Mouse (Mus musculus) retina, postnatal 7 days (tissue): ENCODE results near the gene Uchl1.

ENCODE experiments used
- DNase-seq: peaks from one replicate; pipeline ENCODE4 v3.0.0-alpha.2; 2012; ENCODE audit warnings: low read depth, low spot score

The Uchl1 gene

DNA sequence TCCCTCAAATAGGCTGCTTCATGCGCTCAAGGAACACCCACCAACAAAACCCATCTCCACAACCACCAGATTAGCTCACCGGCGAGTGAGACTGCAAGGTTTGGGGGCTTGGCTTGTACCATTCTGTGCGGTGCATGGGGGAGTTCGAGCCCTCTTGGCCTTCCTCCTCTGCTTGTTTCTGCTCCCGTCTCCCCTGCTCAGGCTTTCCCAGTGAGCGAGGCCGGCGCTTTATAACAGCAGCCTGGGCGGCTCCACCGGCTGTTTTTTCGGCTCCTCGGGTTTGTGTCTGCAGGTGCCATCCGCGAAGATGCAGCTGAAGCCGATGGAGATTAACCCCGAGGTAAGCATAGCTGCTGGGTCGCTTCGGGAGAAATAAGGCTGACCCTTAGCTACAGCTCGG is at the start of gene Uchl1:
Gene Uchl1 (plus strand): TSS at position 109 of the 400 bp plus-strand sequence.
- peak; percentile 77 for DNase-seq

DNA sequence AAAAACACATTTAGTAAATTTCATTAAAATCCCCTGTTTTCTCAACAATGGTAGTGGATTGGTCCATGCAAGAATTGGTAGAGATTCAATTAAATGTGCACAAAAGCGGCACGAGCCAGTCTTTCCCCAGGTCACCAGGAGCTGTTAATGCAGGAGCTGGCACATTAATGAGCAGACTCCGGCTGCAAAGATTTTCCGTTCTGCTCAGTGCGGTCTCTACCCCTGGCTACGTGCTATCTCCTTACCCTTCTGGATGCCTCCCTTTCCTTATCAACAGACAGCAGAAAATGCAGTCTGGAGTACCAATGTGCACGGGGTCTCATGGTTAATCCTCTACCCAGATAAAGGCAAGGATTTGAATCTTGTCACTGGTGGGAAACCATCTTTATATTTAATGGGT is 48.1 kb upstream of the Uchl1 start:
- DNase-seq, result no peak

DNA sequence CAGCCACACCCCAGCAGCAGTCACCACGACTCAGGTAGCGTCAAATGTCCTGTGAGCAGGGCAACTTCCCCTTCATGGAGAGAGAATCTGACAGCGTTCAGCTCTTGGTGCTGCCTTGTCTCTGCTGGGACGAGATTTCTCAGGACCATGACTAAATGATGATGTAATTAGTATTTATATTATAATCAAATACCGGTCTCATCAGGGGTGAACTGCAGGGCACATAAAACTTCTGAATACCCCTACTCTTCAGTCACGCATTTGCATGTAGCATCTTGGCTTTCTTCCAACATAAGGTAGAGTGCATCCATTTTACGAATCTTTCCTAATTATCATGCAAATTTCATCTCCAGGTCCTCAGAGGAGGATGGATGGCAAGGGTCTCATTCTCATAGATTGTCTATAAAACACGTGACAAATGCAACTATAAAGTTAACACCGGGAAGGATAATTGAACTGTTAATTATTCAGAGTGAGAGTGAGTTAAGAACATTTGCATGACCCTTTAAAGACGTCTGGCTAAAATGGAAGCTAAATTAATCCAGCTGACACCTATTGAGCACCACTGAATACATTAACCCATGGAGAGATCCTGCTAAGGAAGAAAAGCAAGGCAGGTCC is 40.3 kb upstream of the Uchl1 start:
- DNase-seq, result no peak

DNA sequence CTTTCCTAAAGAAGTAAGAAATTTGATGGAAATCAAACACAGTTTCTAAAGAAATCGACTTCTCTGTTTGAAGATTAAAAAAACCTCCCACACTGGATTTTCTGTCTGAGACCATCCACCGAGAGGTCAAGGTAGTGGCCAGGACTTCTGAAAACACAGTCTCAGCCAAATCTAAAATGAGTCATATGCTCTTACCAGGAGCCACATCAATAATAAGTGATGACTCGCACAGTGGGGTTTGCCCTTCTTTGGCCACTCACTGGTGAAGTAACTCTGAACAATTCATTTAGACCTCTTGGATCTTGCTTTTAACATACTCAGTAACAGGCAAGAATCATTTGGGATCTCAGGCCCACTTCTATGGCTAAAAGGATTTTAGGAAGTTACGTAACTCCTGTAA is 33.7 kb upstream of the Uchl1 start:
- no peak for DNase-seq

DNA sequence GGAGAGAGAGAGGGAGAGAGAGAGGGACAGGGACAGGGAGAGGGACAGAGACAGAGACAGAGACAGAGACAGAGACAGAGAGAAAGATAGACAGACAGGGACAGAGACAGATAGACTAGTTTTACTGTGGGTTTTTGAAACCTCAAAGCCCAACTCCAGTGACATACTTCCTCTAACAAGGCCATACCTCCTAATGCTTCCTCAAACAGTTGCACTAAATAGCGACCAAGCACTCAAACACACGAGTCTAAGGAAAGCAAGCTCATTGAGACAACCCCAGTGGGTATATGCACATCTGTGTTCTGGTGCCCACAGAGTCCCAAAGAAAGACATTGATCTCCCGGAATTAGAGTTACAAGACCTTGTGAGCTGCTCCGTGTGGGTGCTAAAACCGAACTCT is 32.6 kb upstream of the Uchl1 start:
- DNase-seq, result no peak

DNA sequence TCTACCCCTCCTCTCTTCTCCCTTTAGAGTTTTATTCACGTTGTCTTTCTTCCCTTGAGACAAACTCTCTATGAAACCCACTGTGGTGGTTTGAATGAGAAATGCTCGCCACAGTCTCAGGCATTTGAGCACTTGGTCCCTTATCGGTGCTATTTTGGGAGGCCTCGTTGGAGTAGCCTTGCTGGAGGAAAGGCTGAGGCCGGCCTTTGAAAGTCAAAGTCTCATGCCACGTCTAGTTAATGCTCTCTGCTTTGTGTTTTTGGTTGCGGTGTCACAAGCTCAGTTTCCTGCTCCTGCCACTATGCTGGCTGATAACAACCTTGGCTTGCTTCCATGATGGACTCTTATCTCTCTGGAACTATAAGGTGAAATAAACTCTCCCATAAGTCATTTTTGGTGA is 28.4 kb upstream of the Uchl1 start:
- no peak for DNase-seq

DNA sequence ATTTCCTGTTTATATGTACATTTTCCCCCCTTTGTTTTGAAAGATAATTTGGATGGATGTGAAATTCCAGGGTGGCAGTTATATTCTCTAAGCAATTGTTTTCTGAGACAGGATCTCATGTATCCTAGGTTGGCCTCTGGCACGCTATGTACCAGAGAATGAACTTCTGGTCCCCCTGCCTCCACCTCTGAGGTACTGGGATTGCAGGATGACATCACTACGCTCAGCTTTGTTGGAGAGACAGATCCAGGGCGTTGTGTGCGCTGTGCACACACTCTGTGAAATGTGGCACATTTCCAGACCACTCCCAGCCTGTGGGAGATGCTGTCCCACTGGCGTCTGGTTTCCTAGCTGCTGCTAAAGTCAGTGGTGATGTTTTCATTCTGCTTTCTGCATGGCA is 21.7 kb upstream of the Uchl1 start:
- no peak for DNase-seq

DNA sequence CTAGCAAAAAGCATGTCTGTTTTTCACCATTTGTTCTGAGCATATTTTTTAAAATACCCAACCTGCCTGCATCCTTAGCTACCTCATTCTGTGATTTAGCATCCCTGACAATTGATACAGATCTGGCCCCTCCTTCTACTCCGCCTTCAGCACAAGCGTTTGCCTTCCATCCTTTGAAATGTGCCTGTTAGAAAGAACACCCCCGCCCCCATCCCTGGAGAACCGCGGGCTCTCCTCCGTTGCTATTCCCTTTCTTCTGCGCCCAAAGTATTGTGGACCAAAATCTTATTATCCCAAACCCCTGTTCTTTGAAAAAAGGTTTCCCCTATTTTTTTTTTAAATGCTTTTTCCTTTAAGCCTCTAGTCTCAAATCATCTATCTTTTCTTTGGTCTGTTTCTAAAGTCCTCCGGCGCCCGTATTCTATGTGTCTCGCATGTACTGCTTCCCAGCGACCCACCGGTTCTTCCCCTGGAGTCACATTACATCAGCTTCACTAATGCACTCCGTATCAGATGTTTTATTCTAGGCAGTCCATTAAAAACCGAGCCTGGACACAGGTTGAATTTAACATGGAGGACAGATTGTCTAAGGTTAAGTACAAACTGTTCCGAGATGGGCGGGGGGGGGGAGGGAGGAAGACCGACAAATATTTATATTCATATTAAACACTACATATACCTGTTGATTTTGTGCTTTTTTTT is 551 bp upstream of the Uchl1 start:
- no peak for DNase-seq

DNA sequence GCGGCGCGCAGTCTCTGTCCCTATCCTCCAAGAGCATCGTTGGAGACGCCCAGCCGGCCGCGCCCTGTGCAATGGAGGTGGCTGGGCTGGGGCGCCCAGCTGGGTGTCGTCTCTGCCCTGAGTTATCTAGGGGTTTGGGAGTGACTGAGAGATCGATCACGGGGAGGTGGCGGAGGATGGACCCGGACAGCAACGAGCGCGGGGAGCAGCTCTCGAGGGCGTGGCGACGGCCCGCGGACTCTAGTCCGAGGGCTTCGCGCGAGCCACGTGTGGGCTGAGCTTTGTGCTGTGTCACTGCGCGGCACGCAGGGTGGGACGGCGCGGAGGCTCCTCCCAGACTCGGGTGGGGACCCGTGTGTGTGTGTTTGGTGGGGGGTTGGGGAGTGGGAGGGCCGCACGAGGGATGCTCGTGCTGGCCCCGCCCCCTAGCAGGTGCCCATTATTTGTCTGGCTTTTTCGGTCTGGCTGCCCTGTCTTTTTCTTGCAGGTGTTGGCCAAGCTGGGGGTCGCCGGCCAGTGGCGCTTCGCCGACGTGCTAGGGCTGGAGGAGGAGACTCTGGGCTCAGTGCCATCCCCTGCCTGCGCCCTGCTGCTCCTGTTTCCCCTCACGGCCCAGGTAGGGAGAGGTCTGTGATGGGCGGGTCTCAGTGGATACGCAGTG is 696 bp downstream of the Uchl1 start:
- DNase-seq, result no peak

DNA sequence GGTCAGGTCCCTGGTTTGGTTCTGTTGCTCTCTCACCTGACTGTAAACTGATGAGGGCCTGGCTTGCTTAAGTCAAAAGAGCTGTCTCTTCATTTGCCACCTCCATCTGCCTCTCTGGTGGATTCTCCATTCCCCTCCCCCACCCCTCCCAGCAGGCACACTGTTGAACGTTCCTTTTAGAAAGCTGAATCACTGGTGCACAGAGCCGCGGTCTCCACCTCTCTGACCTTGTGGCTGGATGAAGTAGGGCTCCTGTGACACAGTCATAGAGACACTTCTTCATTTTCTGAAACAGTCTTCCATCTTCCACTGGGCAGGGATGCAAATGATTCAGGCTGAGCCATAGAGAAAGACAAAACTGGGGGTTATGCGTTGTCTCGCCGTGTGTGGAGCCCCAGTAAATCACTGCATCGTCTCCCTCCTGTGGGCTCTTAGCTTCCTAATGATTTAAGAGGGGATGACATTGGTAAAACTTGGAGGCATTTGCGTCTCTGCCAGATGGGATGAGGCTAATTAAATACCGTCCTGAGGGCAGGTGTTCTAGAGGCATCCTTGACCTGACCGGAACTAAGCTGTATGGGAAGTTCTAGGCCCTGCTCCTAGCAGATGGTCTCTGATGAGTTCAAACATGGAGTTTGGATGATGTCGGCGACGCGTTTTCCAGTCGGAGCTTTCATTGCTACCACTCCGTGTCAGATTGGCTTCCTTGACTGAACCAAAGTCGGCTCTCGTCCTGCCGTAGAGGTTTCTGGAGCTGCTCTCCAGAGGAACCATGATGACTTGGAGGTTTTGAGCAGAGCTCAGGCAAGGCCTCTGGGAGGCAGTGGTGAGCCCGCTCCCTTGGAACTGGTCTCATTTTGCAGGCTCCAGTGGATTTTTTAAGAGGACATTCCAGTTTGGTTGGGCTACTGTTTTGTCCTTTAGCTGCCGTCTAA is 1.8 kb downstream of the Uchl1 start:
- DNase-seq, result no peak

DNA sequence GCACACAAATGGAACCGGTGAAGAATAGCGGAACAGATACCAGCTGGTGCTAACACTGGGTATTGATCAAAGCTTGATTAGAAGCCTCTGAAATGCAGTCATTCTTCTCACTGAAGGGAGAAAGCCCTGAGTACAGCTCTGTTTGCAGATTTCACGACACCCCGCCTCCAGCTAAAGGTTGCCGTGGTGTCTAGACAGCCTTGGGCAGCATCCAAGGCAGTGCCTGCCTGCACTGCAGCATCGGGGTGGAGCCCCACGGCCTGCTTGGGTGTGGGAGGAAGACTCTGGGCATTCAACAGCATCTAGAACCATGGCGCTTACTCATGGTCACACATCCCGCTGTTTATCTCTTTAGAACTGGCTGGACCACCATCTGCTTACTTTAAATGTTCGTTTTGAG is 3.3 kb downstream of the Uchl1 start:
- no peak for DNase-seq

DNA sequence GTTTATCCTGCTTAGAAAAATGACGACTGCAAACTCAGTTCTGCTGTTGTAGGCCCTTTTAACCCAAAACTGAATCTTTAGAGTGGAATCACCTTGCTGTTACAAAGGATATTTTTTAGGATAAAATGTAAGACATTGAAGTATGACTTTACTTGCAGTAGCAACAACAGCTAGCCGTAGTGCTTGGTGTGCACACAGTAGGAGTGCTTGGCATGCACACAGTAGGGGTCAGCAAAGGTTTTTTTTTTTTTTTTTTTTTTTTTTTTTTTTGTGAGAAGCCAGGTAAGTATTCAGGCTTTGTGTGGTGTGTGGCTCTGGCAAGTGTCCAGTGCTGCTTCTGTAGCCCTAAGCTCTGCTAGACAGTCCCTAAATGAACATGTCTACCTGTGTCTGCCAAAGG is 10.0 kb downstream of the Uchl1 start:
- no peak for DNase-seq

DNA sequence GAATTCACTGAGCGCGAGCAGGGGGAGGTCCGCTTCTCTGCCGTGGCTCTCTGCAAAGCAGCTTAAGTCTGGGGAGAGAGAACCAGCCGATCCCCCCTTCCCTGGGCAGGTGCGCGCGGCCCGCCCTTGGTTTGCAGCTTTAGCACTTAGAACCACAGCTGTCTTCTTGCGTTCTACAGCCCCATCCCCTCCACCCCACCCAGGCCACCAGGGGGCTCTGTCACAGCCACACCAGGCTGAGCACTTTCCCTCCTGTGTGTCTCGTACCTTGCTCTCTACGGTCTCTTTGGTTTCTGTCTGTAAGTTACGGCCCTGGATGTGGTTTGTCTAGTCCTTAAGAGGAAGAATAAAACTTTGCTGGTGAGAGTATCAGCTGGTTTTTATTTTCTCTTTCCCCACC is 11.0 kb downstream of the Uchl1 start:
- no peak for DNase-seq

DNA sequence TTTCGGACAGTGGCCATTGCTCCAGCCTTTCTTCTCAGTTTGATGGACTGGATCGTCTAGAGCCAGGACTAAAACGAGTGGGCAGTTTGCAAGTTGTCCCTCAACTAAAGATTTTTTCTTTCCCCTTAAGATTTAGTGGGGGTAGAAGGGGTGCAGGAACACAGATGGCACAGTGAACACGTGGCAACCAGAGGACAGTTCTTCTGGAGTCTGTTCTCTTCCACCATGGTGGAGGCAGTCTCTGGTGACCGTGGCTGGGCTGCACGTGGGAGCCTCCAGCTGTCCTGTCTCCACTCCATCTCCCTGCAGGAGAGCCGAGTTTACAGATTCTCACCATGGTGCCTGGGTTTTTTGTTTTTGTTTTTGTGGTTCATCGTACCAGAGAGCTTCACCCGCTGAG is 11.8 kb downstream of the Uchl1 start:
- no peak for DNase-seq

DNA sequence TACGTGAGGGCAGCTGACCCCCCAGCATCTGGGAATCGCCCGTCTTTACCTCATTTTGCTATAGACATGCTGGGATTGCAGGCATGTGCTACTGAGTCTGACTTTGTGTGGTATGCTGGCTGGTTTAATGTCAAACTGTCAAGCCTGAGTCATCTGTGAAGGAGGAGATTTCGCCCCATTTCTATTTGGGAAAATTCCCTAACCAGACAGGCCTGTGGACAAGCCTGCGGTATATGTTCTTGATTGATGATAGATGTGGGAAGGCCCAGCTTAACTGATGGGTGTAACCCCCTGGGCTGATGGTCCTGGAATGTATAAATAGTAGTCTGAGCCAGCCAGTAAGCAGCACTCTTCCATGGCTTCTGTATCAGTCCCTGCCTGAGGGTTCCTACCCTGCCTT is 12.4 kb downstream of the Uchl1 start:
- no peak for DNase-seq

DNA sequence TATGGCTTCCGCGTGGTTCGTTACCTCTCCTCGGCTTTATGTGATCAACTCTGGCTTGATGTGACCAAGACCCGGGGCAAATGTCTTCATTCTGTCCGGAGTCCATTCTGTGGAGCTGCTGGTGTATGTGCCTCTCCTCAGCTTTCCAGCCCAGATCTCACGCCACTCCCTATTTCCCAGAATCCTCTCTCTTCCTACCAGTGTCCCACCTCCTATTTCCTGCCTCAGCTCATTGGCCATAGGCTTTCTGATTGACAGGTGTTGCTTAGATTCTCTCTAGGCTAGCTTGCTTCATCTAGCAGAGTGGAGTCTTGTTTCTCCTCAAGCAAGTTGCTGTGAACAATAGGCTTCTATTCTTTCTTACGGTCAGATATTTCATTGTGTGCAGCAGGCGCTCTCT is 13.9 kb downstream of the Uchl1 start:
- DNase-seq, result no peak

DNA sequence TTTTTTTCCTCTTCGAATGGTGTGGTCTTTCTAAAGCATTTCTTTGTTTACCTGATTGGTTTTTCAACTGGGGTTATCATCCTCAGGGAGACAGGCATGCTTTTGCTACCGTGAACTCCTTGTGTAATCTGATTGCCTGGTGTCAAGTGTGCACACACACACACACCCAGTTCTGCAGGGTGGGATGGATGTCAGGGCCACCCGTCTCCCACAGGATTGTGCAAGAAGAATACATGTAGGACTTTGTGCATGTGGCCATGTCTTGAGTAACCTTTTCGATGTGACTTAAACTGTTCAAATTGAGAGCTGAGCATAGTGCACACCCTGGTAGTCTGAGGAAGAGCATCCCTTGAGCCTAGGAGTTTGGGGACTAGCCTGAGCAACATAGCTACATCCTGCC is 17.3 kb downstream of the Uchl1 start:
- DNase-seq, result no peak

DNA sequence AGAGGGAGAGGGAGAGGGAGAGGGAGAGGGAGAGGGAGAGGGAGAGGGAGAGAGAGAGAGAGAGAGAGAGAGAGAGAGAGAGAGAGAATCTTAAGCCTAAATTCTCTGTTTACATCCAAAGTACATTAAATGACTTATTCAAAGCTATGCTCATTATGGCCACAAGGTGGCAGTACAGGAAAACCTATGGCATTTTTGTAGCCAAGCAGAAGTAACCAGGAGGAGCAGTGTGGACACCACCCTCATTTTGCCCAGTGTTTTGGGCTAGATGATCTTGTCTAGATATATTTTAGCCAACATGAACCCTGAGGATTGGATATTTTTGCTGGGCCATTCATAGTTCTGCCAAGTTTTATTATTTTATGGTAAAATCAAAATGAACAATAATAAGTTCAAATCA is 21.2 kb downstream of the Uchl1 start:
- peak; percentile 72 for DNase-seq

DNA sequence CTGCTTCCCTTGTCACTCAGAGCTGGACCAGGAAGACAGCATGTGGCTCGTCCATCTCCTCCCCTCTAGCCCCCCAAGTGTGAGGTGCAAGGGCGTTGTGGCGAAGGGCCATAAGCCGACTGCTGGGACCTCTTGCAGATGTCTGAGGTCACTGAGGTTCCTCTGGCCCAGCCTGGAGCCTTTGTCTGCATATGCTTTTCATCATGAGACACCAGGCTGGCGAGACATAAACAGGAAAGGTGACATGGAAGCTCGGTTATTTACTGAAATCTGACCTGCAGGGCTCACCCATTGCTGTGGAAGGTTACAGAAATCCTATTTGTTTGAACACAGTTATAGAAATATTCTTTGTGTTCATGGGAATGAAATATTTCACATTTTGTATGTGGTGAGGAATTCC is 24.0 kb downstream of the Uchl1 start:
- DNase-seq, result no peak

DNA sequence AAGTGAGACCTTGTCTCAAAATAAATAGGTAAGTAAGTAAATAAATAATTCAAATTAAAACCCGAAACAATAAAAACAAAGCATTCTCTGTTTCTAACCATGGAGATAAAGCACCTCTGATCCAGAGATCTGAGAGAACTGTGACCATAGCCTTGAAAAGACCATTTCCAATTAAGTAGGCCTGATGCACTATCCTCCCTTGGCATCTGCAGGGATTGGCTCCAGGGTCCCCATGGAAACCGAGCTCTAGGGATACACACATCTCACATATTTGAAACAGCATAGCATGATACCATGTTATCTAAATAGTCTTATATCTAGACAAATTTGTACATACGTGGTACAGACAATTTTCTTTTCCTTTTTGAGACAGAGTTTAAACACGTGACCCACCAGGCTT is 26.1 kb downstream of the Uchl1 start:
- no peak for DNase-seq

DNA sequence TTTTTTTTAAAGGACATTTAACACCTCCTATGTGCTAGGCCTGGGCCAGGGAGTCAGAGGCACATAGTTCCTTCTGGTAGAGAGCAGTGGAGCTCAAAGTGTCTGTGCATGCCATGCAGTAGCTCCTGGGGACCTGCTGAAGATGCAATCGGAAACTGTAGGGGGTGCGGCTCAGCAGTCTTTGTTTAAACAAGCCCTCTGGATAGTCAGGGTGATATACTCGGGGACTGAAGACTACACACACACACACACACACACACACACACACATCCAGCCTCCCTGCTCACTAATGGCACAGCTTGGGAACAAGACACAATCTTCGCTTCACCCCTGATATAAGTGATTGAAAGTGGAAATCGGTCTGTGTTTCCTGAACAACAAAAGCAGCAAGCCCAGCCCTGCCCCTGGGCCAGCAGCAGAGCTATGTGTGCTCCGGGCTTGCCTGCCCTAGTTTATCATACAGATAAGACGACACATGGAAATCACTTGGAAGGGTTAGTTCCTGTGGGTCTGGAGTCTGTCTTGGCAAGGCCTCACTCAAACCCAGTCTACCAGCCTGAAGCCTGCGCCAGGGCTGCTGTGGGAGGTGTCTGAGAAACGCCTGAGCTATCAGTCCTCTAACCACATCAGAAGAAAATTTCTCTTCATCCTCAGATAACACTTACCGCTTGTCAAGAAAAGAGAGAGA is 27.6 kb downstream of the Uchl1 start:
- no peak for DNase-seq

DNA sequence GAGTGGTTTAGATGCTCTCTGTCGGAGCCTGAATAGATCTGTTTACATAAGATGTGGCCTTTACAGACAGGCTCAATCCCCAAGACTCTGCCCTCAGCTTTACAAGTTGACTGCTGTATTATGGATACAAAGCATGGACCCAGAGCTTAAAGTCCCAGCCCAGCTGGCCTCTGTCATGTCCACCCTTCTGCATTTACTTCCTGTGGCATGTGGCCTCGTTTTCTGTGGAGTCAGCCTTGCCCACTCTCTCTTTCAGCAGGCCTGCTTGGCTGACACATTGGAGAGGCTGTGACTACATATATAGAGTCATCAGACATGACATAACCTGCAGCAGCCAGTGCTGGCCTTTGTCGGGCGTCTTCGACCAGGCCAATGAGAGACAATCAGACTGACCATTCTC is 32.0 kb downstream of the Uchl1 start:
- DNase-seq, result no peak
